Mouse (Mus musculus): Measurements from ENCODE around the gene Clec2i.

DNA sequence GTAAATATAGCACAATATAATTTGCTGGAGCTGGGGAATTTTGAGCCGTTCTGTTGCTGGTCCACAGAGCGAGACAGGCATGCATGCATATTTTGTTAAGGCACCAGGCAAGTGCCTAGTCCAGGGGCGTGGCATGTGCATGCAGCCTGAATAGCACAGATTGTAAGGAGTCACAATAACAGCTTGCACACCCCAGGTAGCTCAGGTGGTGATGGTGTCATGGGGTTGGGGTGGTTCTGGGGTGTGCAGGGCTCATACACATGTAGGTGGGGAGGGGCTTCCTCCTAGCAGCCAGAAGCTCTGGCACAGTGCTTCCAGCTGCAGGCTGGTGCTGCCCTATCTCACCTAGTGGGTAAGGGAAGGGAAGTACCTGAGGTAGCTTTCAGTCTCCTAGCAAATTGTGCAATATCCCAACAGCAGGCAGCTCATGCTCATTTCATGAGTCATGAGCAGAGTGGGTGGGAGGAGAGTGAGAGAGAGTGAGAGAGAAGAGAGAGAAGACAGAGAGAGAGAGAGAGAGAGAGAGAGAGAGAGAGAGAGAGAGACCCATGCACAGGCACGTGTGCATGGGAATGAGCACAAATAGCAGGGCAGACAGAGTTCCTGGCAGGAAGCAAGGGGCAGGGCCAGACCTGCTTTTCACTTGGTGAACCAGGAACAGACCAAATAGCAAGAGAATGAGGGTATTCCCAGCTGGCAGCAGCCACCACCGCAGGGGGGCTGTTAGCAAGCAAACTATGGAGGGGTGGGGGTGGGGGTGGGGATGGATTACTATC, 54.4 kb downstream of the Clec2i start:
- TF ChIP-seq POLR2A (IDR thresholded peaks at IDR 0.05; ENCODE audit: insufficient read length, low read depth) (no peak), MAX (IDR thresholded peaks at IDR 0.05; ENCODE audit: low read depth) (no peak), USF1 (IDR thresholded peaks at IDR 0.05; ENCODE audit: low read depth) (no peak), POLR2AphosphoS2 (IDR thresholded peaks at IDR 0.05; ENCODE audit: insufficient read length, low read depth) (no peak)
